9 mouse cellular contexts compared by ENCODE assay signal in genomic region chr10:128297622-128298021, GRCm38 (mm10). TPM values are rescaled to one million over a fixed set of nuclear protein-coding genes. Genes with fewer than 3 reads are reported as not detected.
DNase-seq lines count a peak whose midpoint lies in the region; ATAC-seq and TF ChIP-seq lines count a peak whose summit lies in the region.
"Had no signal": no experiment of that assay in that cellular context is flagged by ENCODE, and none has a peak within 500 bp of the region (broad histone marks: within the 10 kb centered on the region; RNA-seq: fewer than 3 reads in every experiment).

No protein-coding gene starts in this region.

- no peaks in the 10 kb centered on the region for H3K27me3 ChIP-seq in kidney, postnatal 0 days (ENCODE audit: insufficient read depth, low read length)
- H3K27me3 ChIP-seq in embryonic facial prominence, embryonic 14.5 days (replicated peaks; ENCODE audit: control insufficient read depth, insufficient read depth, low read length): no peaks in the 10 kb centered on the region
- no peaks in the 10 kb centered on the region for H3K27me3 ChIP-seq in lung, postnatal 0 days (replicated peaks; ENCODE audit: insufficient read depth, low read length)

- H3K9ac ChIP-seq in kidney, postnatal 0 days (ENCODE audit: low read depth, low read length): no peak overlapping the region
- no peak overlapping the region for H3K9ac ChIP-seq in embryonic facial prominence, embryonic 14.5 days (ENCODE audit: low read depth, low read length)
- H3K9ac ChIP-seq in lung, postnatal 0 days (replicated peaks; ENCODE audit: low read depth): no peak overlapping the region

- peak; percentile 30 for DNase-seq in kidney, postnatal 0 days (ENCODE audit: low spot score)
- no peak for DNase-seq in kidney, adult 9 months
- DNase-seq in embryonic facial prominence, embryonic 14.5 days (ENCODE audit: low spot score): peak; percentile 39
- DNase-seq in lung, postnatal 0 days (ENCODE audit: low spot score): peak; percentile 63
- DNase-seq in gastrocnemius, adult 8-10 months (ENCODE audit: low spot score in 2 of 2): no peak
- no peak for DNase-seq in left cerebral cortex, adult 8-10 months (ENCODE audit: low spot score in 2 of 2)

- WGBS in kidney, postnatal 0 days: 67% methylated on average over 11 of the region's 11 CpGs
- 85% methylated on average over 11 of the region's 11 CpGs for WGBS in bone marrow, adult 2 months
- 64% methylated on average over 11 of the region's 11 CpGs for WGBS in embryonic facial prominence, embryonic 14.5 days
- WGBS in lung, postnatal 0 days: 59% methylated on average over 11 of the region's 11 CpGs

- H3K4me3 ChIP-seq in kidney, postnatal 0 days (replicated peaks; ENCODE audit: low read depth, low read length): no peak overlapping the region
- H3K4me3 ChIP-seq in bone marrow, adult 2 months (replicated peaks; ENCODE audit: control insufficient read depth, low read depth, low read length): no peak overlapping the region
- H3K4me3 ChIP-seq in embryonic facial prominence, embryonic 14.5 days (ENCODE audit: low read depth, low read length): no peak overlapping the region
- H3K4me3 ChIP-seq in lung, postnatal 0 days (ENCODE audit: low read depth, low read length): no peak overlapping the region

- no peak for TF ChIP-seq POLR2A in bone marrow, adult 2 months (IDR thresholded peaks at IDR 0.05; ENCODE audit: borderline replicate concordance, control insufficient read depth, low read depth, low read length)

- no peak; the same call in 1 of the 2 replicates for ATAC-seq in kidney, postnatal 0 days (replicated peaks; ENCODE audit: low FRiP score, low read depth)
- ATAC-seq in embryonic facial prominence, embryonic 14.5 days (ENCODE audit: low read depth): no peak
- peak; percentile 65 for ATAC-seq in lung, postnatal 0 days
- ATAC-seq in inflammation-experienced regulatory T-cells, adult 6 months: no peak

- TF ChIP-seq EP300 in lung, postnatal 0 days (IDR thresholded peaks at IDR 0.05): no peak

- H3K4me1 ChIP-seq in kidney, postnatal 0 days (replicated peaks; ENCODE audit: insufficient read depth, low read length): peaks cover 5% of the 10 kb centered on the region
- H3K4me1 ChIP-seq in bone marrow, adult 2 months (ENCODE audit: control insufficient read depth, insufficient read depth, low read length): peaks cover 3% of the 10 kb centered on the region; the same call in 1 of the 2 replicates
- H3K4me1 ChIP-seq in embryonic facial prominence, embryonic 14.5 days (ENCODE audit: control insufficient read depth, insufficient read depth, low read length): 0 out of 2 replicates have a peak, but pooled peaks cover 5% of the 10 kb centered on the region
- peaks cover 11% of the 10 kb centered on the region for H3K4me1 ChIP-seq in lung, postnatal 0 days (ENCODE audit: insufficient read depth, low read depth, low read length)

- no peaks in the 10 kb centered on the region for H3K9me3 ChIP-seq in kidney, postnatal 0 days (replicated peaks; ENCODE audit: low read length)
- H3K9me3 ChIP-seq in embryonic facial prominence, embryonic 14.5 days (ENCODE audit: control insufficient read depth, low read length): no peaks in the 10 kb centered on the region
- no peaks in the 10 kb centered on the region for H3K9me3 ChIP-seq in lung, postnatal 0 days (ENCODE audit: low read length)

- no peak overlapping the region for H3K4me2 ChIP-seq in kidney, postnatal 0 days (ENCODE audit: low read length)
- H3K4me2 ChIP-seq in embryonic facial prominence, embryonic 14.5 days (ENCODE audit: low read depth, low read length): no peak overlapping the region
- H3K4me2 ChIP-seq in lung, postnatal 0 days (replicated peaks; ENCODE audit: low read depth, low read length): no peak overlapping the region

- H3K36me3 ChIP-seq in kidney, postnatal 0 days (ENCODE audit: insufficient read depth, low read length): no peaks in the 10 kb centered on the region
- 0 out of 2 replicates have a peak, but pooled peaks cover under 1% of the 10 kb centered on the region for H3K36me3 ChIP-seq in embryonic facial prominence, embryonic 14.5 days (ENCODE audit: control insufficient read depth, insufficient read depth, low read length)
- peaks cover 3% of the 10 kb centered on the region; the same call in 1 of the 2 replicates for H3K36me3 ChIP-seq in lung, postnatal 0 days (ENCODE audit: insufficient read depth, low read length)

- TF ChIP-seq CTCF in kidney, postnatal 0 days (IDR thresholded peaks at IDR 0.05; ENCODE audit: low read depth): no peak
- TF ChIP-seq CTCF in bone marrow, adult 2 months (IDR thresholded peaks at IDR 0.05; ENCODE audit: control insufficient read depth, insufficient read depth, low read length): no peak
- TF ChIP-seq CTCF in lung, postnatal 0 days (IDR thresholded peaks at IDR 0.05): no peak

- no peak overlapping the region for H3K27ac ChIP-seq in kidney, postnatal 0 days
- H3K27ac ChIP-seq in bone marrow, adult 2 months (ENCODE audit: control insufficient read depth, insufficient read depth, low read depth, low read length, poor library complexity): peak overlapping the region; percentile 44
- H3K27ac ChIP-seq in embryonic facial prominence, embryonic 14.5 days (replicated peaks; ENCODE audit: low read depth, low read length): no peak overlapping the region
- no peak overlapping the region for H3K27ac ChIP-seq in lung, postnatal 0 days (ENCODE audit: low read length)

RNA-seq across cellular contexts. Expression of gene Il23a, which starts 0.9 kb away (rescaled TPM):
- 0.13 and 0.16 TPM in 2 replicates for polyA plus RNA-seq in kidney, postnatal 0 days (2015; fragmentation: Nextera tagmentation; extraction: Ambion mirVana)
- polyA plus RNA-seq in bone marrow, adult 2 months (2011; ENCODE audit: insufficient read depth, insufficient read length, low replicate concordance, missing spikeins): 1.5 and 2.1 TPM in 2 replicates
- polyA plus RNA-seq in embryonic facial prominence, embryonic 14.5 days (2014; fragmentation: Nextera tagmentation; extraction: Ambion mirVana): 0.20 and 0.29 TPM in 2 replicates
- 0.30 and 0.32 TPM in 2 replicates for polyA plus RNA-seq in lung, postnatal 0 days (2015; fragmentation: Nextera tagmentation; extraction: Ambion mirVana)
- polyA plus RNA-seq in inflammation-experienced regulatory T-cells, adult 6 months (2017; shearing (Covaris generic)): not detected
- not detected for total RNA-seq in gastrocnemius, adult 8-10 months (2022)
- under 1 TPM in 1 of 4 experiments, not detected in 3; 0.36 TPM for total RNA-seq in left cerebral cortex, adult 8-10 months (2022)

RNA-seq across cellular contexts. Expression of gene Pan2, which starts 5.5 kb away (rescaled TPM):
- polyA plus RNA-seq in kidney, postnatal 0 days (2015; fragmentation: Nextera tagmentation; extraction: Ambion mirVana): 26.5 and 28.5 TPM in 2 replicates
- 20.1 and 32.1 TPM in 2 replicates for polyA plus RNA-seq in bone marrow, adult 2 months (2011; ENCODE audit: insufficient read depth, insufficient read length, low replicate concordance, missing spikeins)
- 23.6 and 23.8 TPM in 2 replicates for polyA plus RNA-seq in embryonic facial prominence, embryonic 14.5 days (2014; fragmentation: Nextera tagmentation; extraction: Ambion mirVana)
- polyA plus RNA-seq in lung, postnatal 0 days (2015; fragmentation: Nextera tagmentation; extraction: Ambion mirVana): 19.0 and 20.2 TPM in 2 replicates
- 10 to 100 TPM; 17.4 to 36.9 (median 27.5) TPM for polyA plus RNA-seq in inflammation-experienced regulatory T-cells, adult 6 months (2017; shearing (Covaris generic))
- 1 to 10 TPM; 2.6 to 3.9 (median 3.2) TPM for total RNA-seq in gastrocnemius, adult 8-10 months (2022)
- 10 to 100 TPM; 14.5 to 15.5 (median 15.3) TPM for total RNA-seq in left cerebral cortex, adult 8-10 months (2022)

RNA-seq across cellular contexts. Expression of gene Cnpy2, which starts 24.6 kb away (rescaled TPM):
- polyA plus RNA-seq in kidney, postnatal 0 days (2015; fragmentation: Nextera tagmentation; extraction: Ambion mirVana): 350 and 363 TPM in 2 replicates
- polyA plus RNA-seq in bone marrow, adult 2 months (2011; ENCODE audit: insufficient read depth, insufficient read length, low replicate concordance, missing spikeins): 31.1 and 52.5 TPM in 2 replicates
- 350 and 364 TPM in 2 replicates for polyA plus RNA-seq in embryonic facial prominence, embryonic 14.5 days (2014; fragmentation: Nextera tagmentation; extraction: Ambion mirVana)
- polyA plus RNA-seq in lung, postnatal 0 days (2015; fragmentation: Nextera tagmentation; extraction: Ambion mirVana): 243 and 244 TPM in 2 replicates
- polyA plus RNA-seq in inflammation-experienced regulatory T-cells, adult 6 months (2017; shearing (Covaris generic)): 100 to 1,000 TPM; 101 to 106 (median 102) TPM
- 10 to 100 TPM; 51.0 to 56.9 (median 52.2) TPM for total RNA-seq in gastrocnemius, adult 8-10 months (2022)
- 10 to 100 TPM; 66.6 to 76.7 (median 67.6) TPM for total RNA-seq in left cerebral cortex, adult 8-10 months (2022)

RNA-seq across cellular contexts. Expression of gene Stat2, which starts 27.3 kb away (rescaled TPM):
- 9.0 and 10.9 TPM in 2 replicates for polyA plus RNA-seq in kidney, postnatal 0 days (2015; fragmentation: Nextera tagmentation; extraction: Ambion mirVana)
- 32.7 and 54.1 TPM in 2 replicates for polyA plus RNA-seq in bone marrow, adult 2 months (2011; ENCODE audit: insufficient read depth, insufficient read length, low replicate concordance, missing spikeins)
- 13.4 and 13.5 TPM in 2 replicates for polyA plus RNA-seq in embryonic facial prominence, embryonic 14.5 days (2014; fragmentation: Nextera tagmentation; extraction: Ambion mirVana)
- 11.8 and 13.4 TPM in 2 replicates for polyA plus RNA-seq in lung, postnatal 0 days (2015; fragmentation: Nextera tagmentation; extraction: Ambion mirVana)
- polyA plus RNA-seq in inflammation-experienced regulatory T-cells, adult 6 months (2017; shearing (Covaris generic)): 10 to 100 TPM; 46.5 to 69.6 (median 52.5) TPM
- 1 to 10 TPM; 1.6 to 4.5 (median 2.4) TPM for total RNA-seq in gastrocnemius, adult 8-10 months (2022)
- 10 to 100 TPM; 26.8 to 38.6 (median 28.2) TPM for total RNA-seq in left cerebral cortex, adult 8-10 months (2022)

RNA-seq across cellular contexts. Expression of gene Apof, which starts 29.2 kb away (rescaled TPM):
- polyA plus RNA-seq in kidney, postnatal 0 days (2015; fragmentation: Nextera tagmentation; extraction: Ambion mirVana): 0.21 and 0.42 TPM in 2 replicates
- 2.6 and 4.0 TPM in 2 replicates for polyA plus RNA-seq in bone marrow, adult 2 months (2011; ENCODE audit: insufficient read depth, insufficient read length, low replicate concordance, missing spikeins)
- not detected in 2 replicates for polyA plus RNA-seq in embryonic facial prominence, embryonic 14.5 days (2014; fragmentation: Nextera tagmentation; extraction: Ambion mirVana)
- not detected in 2 replicates for polyA plus RNA-seq in lung, postnatal 0 days (2015; fragmentation: Nextera tagmentation; extraction: Ambion mirVana)
- polyA plus RNA-seq in inflammation-experienced regulatory T-cells, adult 6 months (2017; shearing (Covaris generic)): not detected
- total RNA-seq in gastrocnemius, adult 8-10 months (2022): not detected
- total RNA-seq in left cerebral cortex, adult 8-10 months (2022): under 1 TPM in 1 of 4 experiments, not detected in 3; 0.30 TPM
- total RNA-seq: left cerebral cortex, postnatal 10 days had no signal

Comparison
In these comparisons a context has a peak if more than half of its experiments do, and no peak if none do; other contexts are left out.
1. DNase-seq: peak in kidney, postnatal 0 days (single experiment), embryonic facial prominence, embryonic 14.5 days (single experiment) and lung, postnatal 0 days (single experiment); none in kidney, adult 9 months (single experiment), gastrocnemius, adult 8-10 months (0 of 2) and left cerebral cortex, adult 8-10 months (0 of 2).